Mouse (Mus musculus): Measurements from ENCODE around the gene 1810055G02Rik. TPM values are rescaled to one million over a fixed set of nuclear protein-coding genes. Genes with fewer than 3 reads are reported as not detected.
A peak's percentile ranks its signal among the peaks of the same experiment; 100 is the strongest.

The 1810055G02Rik gene
- polyA plus RNA-seq, 1 experiment from 2014 or later, result 18.6 TPM

GRCm38 (mm10) chr19:3691337-3691736, 16.8 kb upstream of the 1810055G02Rik start:
- H3K4me1 ChIP-seq (ENCODE audit: control insufficient read depth, insufficient read depth, low read length), result peaks cover 5% of the 10 kb centered on the region
- no peaks in the 10 kb centered on the region; the same call in 1 of the 2 replicates for H3K27me3 ChIP-seq (ENCODE audit: control insufficient read depth, insufficient read depth, low read length)
- H3K4me3 ChIP-seq (ENCODE audit: low read length), result no peak overlapping the region
- H3K9ac ChIP-seq (ENCODE audit: low read length), result no peak overlapping the region
- H3K9me3 ChIP-seq (replicated peaks; ENCODE audit: control insufficient read depth, low read length), result 0 out of 2 replicates have a peak, but pooled peaks cover 2% of the 10 kb centered on the region
- no peak for ATAC-seq (replicated peaks; ENCODE audit: extremely low read depth, insufficient read depth, low FRiP score)
- no peak overlapping the region for H3K4me2 ChIP-seq (ENCODE audit: low read depth, low read length)
- no peaks in the 10 kb centered on the region for H3K36me3 ChIP-seq (ENCODE audit: control insufficient read depth, insufficient read depth)
- H3K27ac ChIP-seq (ENCODE audit: low read length), result no peak overlapping the region
- 83% methylated on average over 5 of the region's 5 CpGs for WGBS

GRCm38 (mm10) chr19:3692414-3693145, 15.5 kb upstream of the 1810055G02Rik start:
- Histone ChIP-seq H3K9ac (ENCODE audit: low read length) (no peak overlapping the region), H3K4me1 (ENCODE audit: control insufficient read depth, insufficient read depth, low read length) (no peaks in the 10 kb centered on the region), H3K36me3 (ENCODE audit: control insufficient read depth, insufficient read depth) (no peaks in the 10 kb centered on the region), H3K27ac (ENCODE audit: low read length) (no peak overlapping the region), H3K27me3 (ENCODE audit: control insufficient read depth, insufficient read depth, low read length) (no peaks in the 10 kb centered on the region; the same call in 1 of the 2 replicates), H3K4me3 (ENCODE audit: low read length) (no peak overlapping the region), H3K9me3 (replicated peaks; ENCODE audit: control insufficient read depth, low read length) (0 out of 2 replicates have a peak, but pooled peaks cover 2% of the 10 kb centered on the region), H3K4me2 (ENCODE audit: low read depth, low read length) (no peak overlapping the region)
- ATAC-seq (replicated peaks; ENCODE audit: extremely low read depth, insufficient read depth, low FRiP score), result no peak
- 41% methylated on average over 6 of the region's 6 CpGs for WGBS

GRCm38 (mm10) chr19:3694476-3694875, 13.6 kb upstream of the 1810055G02Rik start:
- Histone ChIP-seq H3K36me3 (ENCODE audit: control insufficient read depth, insufficient read depth) (no peaks in the 10 kb centered on the region), H3K4me1 (ENCODE audit: control insufficient read depth, insufficient read depth, low read length) (no peaks in the 10 kb centered on the region), H3K4me3 (ENCODE audit: low read length) (no peak overlapping the region), H3K9me3 (replicated peaks; ENCODE audit: control insufficient read depth, low read length) (0 out of 2 replicates have a peak, but pooled peaks cover 2% of the 10 kb centered on the region), H3K27ac (ENCODE audit: low read length) (no peak overlapping the region), H3K4me2 (ENCODE audit: low read depth, low read length) (no peak overlapping the region), H3K9ac (ENCODE audit: low read length) (no peak overlapping the region), H3K27me3 (ENCODE audit: control insufficient read depth, insufficient read depth, low read length) (no peaks in the 10 kb centered on the region; the same call in 1 of the 2 replicates)
- 71% methylated on average over 2 of the region's 2 CpGs for WGBS
- no peak for ATAC-seq (replicated peaks; ENCODE audit: extremely low read depth, insufficient read depth, low FRiP score)

GRCm38 (mm10) chr19:3695006-3695405, 13.1 kb upstream of the 1810055G02Rik start:
- H3K4me3 ChIP-seq (ENCODE audit: low read length), result no peak overlapping the region
- no peaks in the 10 kb centered on the region; the same call in 1 of the 2 replicates for H3K27me3 ChIP-seq (ENCODE audit: control insufficient read depth, insufficient read depth, low read length)
- WGBS, result 67% methylated on average over 3 of the region's 3 CpGs
- H3K4me2 ChIP-seq (ENCODE audit: low read depth, low read length), result no peak overlapping the region
- H3K36me3 ChIP-seq (ENCODE audit: control insufficient read depth, insufficient read depth), result no peaks in the 10 kb centered on the region
- ATAC-seq (replicated peaks; ENCODE audit: extremely low read depth, insufficient read depth, low FRiP score), result no peak
- H3K4me1 ChIP-seq (ENCODE audit: control insufficient read depth, insufficient read depth, low read length), result no peaks in the 10 kb centered on the region
- H3K9ac ChIP-seq (ENCODE audit: low read length), result no peak overlapping the region
- H3K9me3 ChIP-seq (replicated peaks; ENCODE audit: control insufficient read depth, low read length), result no peaks in the 10 kb centered on the region
- H3K27ac ChIP-seq (ENCODE audit: low read length), result no peak overlapping the region

DNA sequence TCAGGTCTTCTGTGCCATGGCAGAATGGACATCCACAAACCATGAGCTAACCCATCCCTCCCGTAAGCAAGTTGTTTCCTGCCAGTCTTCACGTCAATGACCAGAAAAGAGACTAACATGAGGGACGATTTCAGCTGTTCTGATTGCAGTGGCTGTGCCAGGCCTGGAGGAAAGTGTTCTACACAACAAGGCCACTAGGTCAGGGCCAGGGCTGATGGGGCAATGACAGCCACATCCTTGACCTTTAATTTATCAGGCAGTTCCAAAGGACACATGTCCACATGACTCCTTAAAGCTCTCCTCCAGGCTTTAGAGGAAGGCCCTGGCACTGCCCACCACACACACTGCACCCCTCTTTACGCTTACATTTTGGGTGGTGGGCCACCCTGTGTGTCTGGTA, 12.6 kb upstream of the 1810055G02Rik start:
- Histone ChIP-seq H3K36me3 (ENCODE audit: control insufficient read depth, insufficient read depth) (no peaks in the 10 kb centered on the region), H3K4me3 (ENCODE audit: low read length) (no peak overlapping the region), H3K9ac (ENCODE audit: low read length) (no peak overlapping the region), H3K4me1 (ENCODE audit: control insufficient read depth, insufficient read depth, low read length) (no peaks in the 10 kb centered on the region), H3K27ac (ENCODE audit: low read length) (no peak overlapping the region), H3K4me2 (ENCODE audit: low read depth, low read length) (no peak overlapping the region), H3K27me3 (ENCODE audit: control insufficient read depth, insufficient read depth, low read length) (no peaks in the 10 kb centered on the region; the same call in 1 of the 2 replicates), H3K9me3 (replicated peaks; ENCODE audit: control insufficient read depth, low read length) (no peaks in the 10 kb centered on the region)
- ATAC-seq (replicated peaks; ENCODE audit: extremely low read depth, insufficient read depth, low FRiP score), result no peak
- WGBS, result 79% methylated on average over 4 of the region's 4 CpGs

DNA sequence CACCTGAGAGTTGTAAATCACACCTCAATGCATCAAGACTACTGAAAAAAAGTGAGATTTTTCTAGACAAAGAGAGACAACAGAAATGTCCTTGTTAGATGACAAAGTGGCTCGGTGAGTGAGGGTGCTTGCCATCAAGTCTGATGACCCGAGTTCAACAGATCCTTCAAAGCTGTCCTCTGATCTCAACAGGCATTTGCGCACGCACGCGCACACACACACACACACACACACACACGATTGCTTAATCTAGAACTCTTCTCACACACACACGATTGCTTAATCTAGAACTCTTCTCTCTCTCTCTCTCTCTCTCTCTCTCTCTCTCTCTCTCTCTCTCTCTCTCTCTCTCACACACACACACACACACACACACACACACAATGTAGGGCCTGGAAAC, 12.1 kb upstream of the 1810055G02Rik start:
- H3K9ac ChIP-seq (ENCODE audit: low read length), result no peak overlapping the region
- no peaks in the 10 kb centered on the region for H3K4me1 ChIP-seq (ENCODE audit: control insufficient read depth, insufficient read depth, low read length)
- H3K4me2 ChIP-seq (ENCODE audit: low read depth, low read length), result no peak overlapping the region
- H3K9me3 ChIP-seq (replicated peaks; ENCODE audit: control insufficient read depth, low read length), result no peaks in the 10 kb centered on the region
- ATAC-seq (replicated peaks; ENCODE audit: extremely low read depth, insufficient read depth, low FRiP score), result no peak
- H3K36me3 ChIP-seq (ENCODE audit: control insufficient read depth, insufficient read depth), result no peaks in the 10 kb centered on the region
- WGBS, result 83% methylated on average over 8 of the region's 8 CpGs
- no peak overlapping the region for H3K27ac ChIP-seq (ENCODE audit: low read length)
- no peak overlapping the region for H3K4me3 ChIP-seq (ENCODE audit: low read length)
- no peaks in the 10 kb centered on the region; the same call in 1 of the 2 replicates for H3K27me3 ChIP-seq (ENCODE audit: control insufficient read depth, insufficient read depth, low read length)

DNA sequence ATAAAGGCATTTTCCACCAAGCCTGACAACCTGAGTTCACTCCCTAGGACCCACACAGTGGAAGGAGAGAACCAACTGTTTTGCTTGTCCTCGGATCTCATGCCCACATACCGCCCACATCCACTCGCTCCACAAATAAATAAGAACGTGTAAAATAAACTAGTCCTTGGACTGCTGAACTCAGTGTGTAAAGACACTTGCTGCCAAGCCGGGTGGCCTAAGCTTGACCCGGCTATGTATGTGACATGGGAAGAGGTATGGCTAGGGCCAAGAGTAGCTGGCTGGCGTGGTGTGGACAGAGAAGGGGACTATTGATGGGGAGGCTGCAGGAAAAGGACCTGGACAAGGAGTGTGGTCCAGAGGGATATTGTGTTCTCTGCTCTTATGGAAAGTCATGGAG, 10.1 kb upstream of the 1810055G02Rik start:
- no peak overlapping the region for H3K9ac ChIP-seq (ENCODE audit: low read length)
- 81% methylated on average over 7 of the region's 7 CpGs for WGBS
- no peak overlapping the region for H3K4me3 ChIP-seq (ENCODE audit: low read length)
- no peak for ATAC-seq (replicated peaks; ENCODE audit: extremely low read depth, insufficient read depth, low FRiP score)
- no peaks in the 10 kb centered on the region for H3K36me3 ChIP-seq (ENCODE audit: control insufficient read depth, insufficient read depth)
- no peaks in the 10 kb centered on the region for H3K27me3 ChIP-seq (ENCODE audit: control insufficient read depth, insufficient read depth, low read length)
- H3K27ac ChIP-seq (ENCODE audit: low read length), result no peak overlapping the region
- H3K4me1 ChIP-seq (ENCODE audit: control insufficient read depth, insufficient read depth, low read length), result no peaks in the 10 kb centered on the region
- no peak overlapping the region for H3K4me2 ChIP-seq (ENCODE audit: low read depth, low read length)
- H3K9me3 ChIP-seq (replicated peaks; ENCODE audit: control insufficient read depth, low read length), result no peaks in the 10 kb centered on the region

DNA sequence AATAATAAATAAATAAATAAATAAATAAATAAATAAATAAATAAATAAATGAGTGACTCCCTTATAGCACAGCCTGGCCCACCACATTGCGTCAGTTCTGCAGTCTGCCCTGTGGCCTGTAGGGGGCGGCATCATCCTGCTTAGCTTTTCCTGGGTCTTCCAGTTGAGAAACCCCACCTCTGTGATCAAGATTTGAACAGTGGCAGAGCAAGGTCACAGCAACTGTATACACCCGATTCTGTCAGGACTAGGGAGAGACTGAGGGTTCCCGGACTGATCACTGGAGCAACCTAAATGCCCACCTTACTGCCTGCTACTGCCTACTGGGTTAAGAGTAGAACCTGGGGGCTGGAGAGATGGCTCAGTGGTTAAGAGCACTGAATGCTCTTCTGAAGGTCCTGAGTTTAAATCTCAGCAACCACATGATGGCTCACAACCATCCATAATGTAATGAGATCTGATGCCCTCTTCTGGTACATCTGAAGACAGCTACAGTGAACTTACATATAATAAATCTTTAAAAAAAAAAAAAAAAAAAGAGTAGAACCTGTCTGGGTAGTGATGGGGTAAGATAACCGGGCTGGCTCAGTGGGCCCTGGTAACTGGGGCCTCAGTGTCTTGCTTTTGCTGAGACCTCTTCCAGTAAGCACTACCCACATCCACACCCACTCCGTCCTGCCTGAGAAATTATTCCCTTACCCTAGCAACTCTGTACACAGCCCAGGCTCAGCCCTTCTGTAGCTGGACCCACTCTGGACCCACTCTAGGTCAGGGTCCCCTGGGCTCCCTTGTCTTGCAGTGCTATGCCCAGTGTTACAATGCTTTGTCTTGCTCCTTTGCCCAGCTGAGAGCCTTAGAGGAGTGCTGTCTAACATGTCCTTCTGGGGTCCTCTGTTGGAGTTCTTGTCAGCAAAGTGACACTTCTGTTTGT, 8.3 kb upstream of the 1810055G02Rik start:
- 35% methylated on average over 6 of the region's 6 CpGs for WGBS
- Histone ChIP-seq H3K27me3 (ENCODE audit: control insufficient read depth, insufficient read depth, low read length) (no peaks in the 10 kb centered on the region), H3K9ac (ENCODE audit: low read length) (no peak overlapping the region), H3K36me3 (ENCODE audit: control insufficient read depth, insufficient read depth) (no peaks in the 10 kb centered on the region), H3K9me3 (replicated peaks; ENCODE audit: control insufficient read depth, low read length) (no peaks in the 10 kb centered on the region), H3K27ac (ENCODE audit: low read length) (no peak overlapping the region), H3K4me1 (ENCODE audit: control insufficient read depth, insufficient read depth, low read length) (no peaks in the 10 kb centered on the region), H3K4me3 (ENCODE audit: low read length) (no peak overlapping the region), H3K4me2 (ENCODE audit: low read depth, low read length) (no peak overlapping the region)
- 0 out of 2 replicates have a peak, but pooled peaks have one; percentile 23 for ATAC-seq (replicated peaks; ENCODE audit: extremely low read depth, insufficient read depth, low FRiP score)

GRCm38 (mm10) chr19:3702460-3702859, 5.6 kb upstream of the 1810055G02Rik start:
- ATAC-seq (replicated peaks; ENCODE audit: extremely low read depth, insufficient read depth, low FRiP score), result no peak
- H3K27me3 ChIP-seq (ENCODE audit: control insufficient read depth, insufficient read depth, low read length), result no peaks in the 10 kb centered on the region
- H3K4me2 ChIP-seq (ENCODE audit: low read depth, low read length), result no peak overlapping the region
- no peaks in the 10 kb centered on the region for H3K9me3 ChIP-seq (replicated peaks; ENCODE audit: control insufficient read depth, low read length)
- WGBS, result 82% methylated on average over 4 of the region's 4 CpGs
- no peaks in the 10 kb centered on the region for H3K36me3 ChIP-seq (ENCODE audit: control insufficient read depth, insufficient read depth)
- no peak overlapping the region for H3K27ac ChIP-seq (ENCODE audit: low read length)
- H3K9ac ChIP-seq (ENCODE audit: low read length), result no peak overlapping the region
- no peaks in the 10 kb centered on the region for H3K4me1 ChIP-seq (ENCODE audit: control insufficient read depth, insufficient read depth, low read length)
- no peak overlapping the region for H3K4me3 ChIP-seq (ENCODE audit: low read length)
